Mouse (Mus musculus) forebrain, embryonic 14.5 days (tissue): ENCODE results near the gene Apba3. TPM values are rescaled to one million over a fixed set of nuclear protein-coding genes. Genes with fewer than 3 reads are reported as not detected.

Source experiments
- ATAC-seq: fragments of 200-750 bp; cut with Nextera tagmentation; 2 replicates; pipeline ENCODE4 v1.8.0; 2017; ENCODE audit warnings: mild to moderate bottlenecking, moderate library complexity
- DNase-seq: peaks from one replicate; pipeline ENCODE4 v3.0.0-alpha.2; 2015; ENCODE audit warnings: low spot score
- H3K27ac ChIP-seq: fragments of 300-500 bp; sonication (generic); 2 replicates; pipeline ENCODE4 v1.5.1; 2014; ENCODE audit warnings: low read depth, mild to moderate bottlenecking, control low read depth, low read length, moderate library complexity
- H3K27me3 ChIP-seq: fragments of 300-500 bp; sonication (generic); replicated peaks from 2 replicates; pipeline ENCODE4 v1.6.1; 2014; ENCODE audit warnings: low read length, control low read depth, mixed read lengths; ENCODE audit not compliant: control insufficient read depth, insufficient read depth
- H3K36me3 ChIP-seq: fragments of 300-500 bp; sonication (generic); 2 replicates; pipeline ENCODE4 v1.6.1; 2014; ENCODE audit warnings: low read length, control low read depth; ENCODE audit not compliant: control insufficient read depth, insufficient read depth
- H3K4me1 ChIP-seq: fragments of 300-500 bp; sonication (generic); 2 replicates; pipeline ENCODE4 v1.6.1; 2014; ENCODE audit warnings: antibody characterized with exemption, low read length, control low read depth; ENCODE audit not compliant: control insufficient read depth, insufficient read depth
- H3K4me2 ChIP-seq: fragments of 300-500 bp; sonication (generic); 2 replicates; pipeline ENCODE4 v1.6.1; 2014; ENCODE audit warnings: mild to moderate bottlenecking, control low read depth, low read length
- H3K4me3 ChIP-seq: fragments of 300-500 bp; sonication (generic); 2 replicates; pipeline ENCODE4 v1.5.1; 2014; ENCODE audit warnings: low read depth, low read length, control low read depth
- H3K9ac ChIP-seq: fragments of 300-500 bp; sonication (generic); 2 replicates; pipeline ENCODE4 v1.6.1; 2014; ENCODE audit warnings: mild to moderate bottlenecking, low read length, control low read depth, moderate library complexity
- H3K9me3 ChIP-seq: fragments of 300-500 bp; sonication (generic); replicated peaks from 2 replicates; pipeline ENCODE4 v1.6.1; 2016; ENCODE audit warnings: low read length, control low read depth, mixed read lengths; ENCODE audit not compliant: control insufficient read depth
- WGBS: fragments of 180-500 bp; shearing (Covaris S2); extraction: QIAGEN DNeasy Blood & Tissue Kit; methylation state at CpG from one replicate; pipeline ENCODE4 v1.1.7; 2014; 5-methylcytosine and 5-hydroxymethylcytosine counted together
- polyA plus RNA-seq: library from polyadenylated mRNA; unstranded; fragments of >200 nt; fragmentation: Nextera tagmentation; extraction: Ambion mirVana; gene quantifications from 2 replicates; pipeline ENCODE4 v1.2.1, GENCODE M21; 2014

Apba3 gene
- polyA plus RNA-seq, 1 experiment from 2014 or later, result 30.5 TPM

DNA sequence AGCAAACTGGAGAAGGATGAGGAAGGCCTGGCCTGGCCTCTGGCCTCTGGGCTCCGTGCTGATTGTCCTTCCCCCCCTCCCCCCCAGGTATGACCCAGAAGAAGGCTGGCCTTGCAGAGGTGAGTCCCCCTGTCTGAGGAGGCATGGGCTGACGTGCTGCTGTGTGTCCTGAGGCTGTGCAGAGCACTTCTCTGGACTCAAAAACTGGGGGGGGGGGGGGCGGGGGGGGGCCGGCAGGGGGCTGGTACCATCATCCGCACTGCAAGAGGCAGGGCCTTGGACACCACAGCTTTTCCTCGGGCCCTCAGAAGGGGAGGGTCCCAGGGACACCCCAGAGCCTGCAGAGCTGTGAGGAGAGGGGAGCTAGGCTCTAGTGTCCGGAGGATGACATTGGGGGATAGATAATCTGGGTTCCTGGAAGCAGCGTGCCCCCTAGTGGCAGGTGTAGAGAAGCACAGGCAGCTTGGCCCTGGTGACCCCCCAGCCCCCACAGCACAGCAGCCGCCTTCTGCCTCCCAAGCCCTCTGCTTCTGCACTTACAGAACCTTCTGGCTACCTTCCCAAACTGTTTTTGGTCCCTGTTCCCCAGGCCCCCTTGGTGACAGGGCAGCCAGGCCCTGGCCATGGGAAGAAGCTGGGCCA is 38.0 kb downstream of the Apba3 start:
- DNase-seq (no peak), ATAC-seq (peak; percentile 27; the same call in 1 of the 2 replicates)
- Histone ChIP-seq H3K36me3 (peaks cover 42% of the 10 kb centered on the region), H3K4me1 (no peaks in the 10 kb centered on the region), H3K27me3 (no peaks in the 10 kb centered on the region), H3K4me3 (no peak overlapping the region), H3K9me3 (no peaks in the 10 kb centered on the region), H3K9ac (no peak overlapping the region), H3K4me2 (no peak overlapping the region), H3K27ac (no peak overlapping the region)
- WGBS, result 37% methylated on average over 6 of the region's 9 CpGs

GRCm38 (mm10) chr10:81305663-81306062 is 38.9 kb downstream of the Apba3 start:
- ATAC-seq, result no peak

GRCm38 (mm10) chr10:81306173-81306668 is 39.5 kb downstream of the Apba3 start:
- 92% methylated on average over 12 of the region's 12 CpGs for WGBS

More at GRCm38 (mm10) chr10:81305663-81306062, 38.9 kb downstream of the Apba3 start:
- Histone ChIP-seq H3K4me2 (no peak overlapping the region), H3K4me1 (no peaks in the 10 kb centered on the region), H3K9me3 (no peaks in the 10 kb centered on the region), H3K9ac (no peak overlapping the region), H3K27ac (no peak overlapping the region), H3K4me3 (no peak overlapping the region), H3K27me3 (no peaks in the 10 kb centered on the region), H3K36me3 (peaks cover 52% of the 10 kb centered on the region)
- no peak for DNase-seq
- 95% methylated on average over 14 of the region's 14 CpGs for WGBS

GRCm38 (mm10) chr10:81306837-81307682 is 40.3 kb downstream of the Apba3 start:
- no peak overlapping the region for H3K4me3 ChIP-seq
- no peak for DNase-seq
- H3K4me2 ChIP-seq, result no peak overlapping the region
- H3K36me3 ChIP-seq, result peaks cover 66% of the 10 kb centered on the region
- no peaks in the 10 kb centered on the region for H3K27me3 ChIP-seq
- ATAC-seq, result no peak
- WGBS, result 94% methylated on average over 21 of the region's 21 CpGs
- no peak overlapping the region for H3K27ac ChIP-seq
- H3K9me3 ChIP-seq, result no peaks in the 10 kb centered on the region
- no peaks in the 10 kb centered on the region for H3K4me1 ChIP-seq
- H3K9ac ChIP-seq, result no peak overlapping the region

More at GRCm38 (mm10) chr10:81306173-81306668, 39.5 kb downstream of the Apba3 start:
- H3K4me1 ChIP-seq, result no peaks in the 10 kb centered on the region
- H3K4me2 ChIP-seq, result no peak overlapping the region
- ATAC-seq, result no peak
- no peaks in the 10 kb centered on the region for H3K9me3 ChIP-seq
- H3K27me3 ChIP-seq, result no peaks in the 10 kb centered on the region
- H3K36me3 ChIP-seq, result peaks cover 57% of the 10 kb centered on the region
- H3K4me3 ChIP-seq, result no peak overlapping the region
- no peak overlapping the region for H3K27ac ChIP-seq
- no peak for DNase-seq
- no peak overlapping the region for H3K9ac ChIP-seq

- Histone ChIP-seq H3K36me3 (peaks cover 91% of the 10 kb centered on the region), H3K4me1 (no peaks in the 10 kb centered on the region), H3K27me3 (no peaks in the 10 kb centered on the region), H3K4me2 (no peak overlapping the region), H3K4me3 (no peak overlapping the region), H3K27ac (no peak overlapping the region), H3K9ac (no peak overlapping the region), H3K9me3 (no peaks in the 10 kb centered on the region)
- DNase-seq (no peak), ATAC-seq (no peak)
- 84% methylated on average over 5 of the region's 5 CpGs for WGBS
Measured at GRCm38 (mm10) chr10:81309571-81309970, 42.8 kb downstream of the Apba3 start.

DNA sequence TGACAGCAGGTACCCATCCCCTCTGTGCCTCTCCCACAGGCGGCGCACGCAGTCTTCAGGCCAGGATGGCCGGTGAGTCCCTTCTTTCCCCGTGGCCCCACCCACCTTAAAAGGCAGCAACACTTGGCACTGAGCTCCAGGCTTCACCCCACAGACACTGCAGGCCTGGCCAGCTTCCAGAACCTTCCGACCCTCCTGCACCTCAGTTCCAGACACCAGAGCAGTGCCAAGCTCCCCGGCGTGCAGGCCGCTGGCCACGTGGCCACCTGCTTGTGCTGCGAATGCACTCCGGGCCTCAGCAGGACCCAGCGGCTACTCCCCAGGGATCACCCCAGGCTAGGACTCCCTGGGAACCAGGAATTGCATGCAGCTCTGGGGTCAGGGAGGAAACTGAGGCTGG is 46.8 kb downstream of the Apba3 start:
- Histone ChIP-seq H3K27ac (no peak overlapping the region), H3K27me3 (no peaks in the 10 kb centered on the region), H3K9ac (no peak overlapping the region), H3K4me1 (no peaks in the 10 kb centered on the region), H3K9me3 (no peaks in the 10 kb centered on the region), H3K36me3 (peaks cover 94% of the 10 kb centered on the region), H3K4me3 (no peak overlapping the region), H3K4me2 (no peak overlapping the region)
- no peak for DNase-seq
- WGBS, result 90% methylated on average over 13 of the region's 13 CpGs
- no peak for ATAC-seq

GRCm38 (mm10) chr10:81314201-81314600 is 47.4 kb downstream of the Apba3 start:
- Histone ChIP-seq H3K36me3 (peaks cover 90% of the 10 kb centered on the region), H3K27me3 (no peaks in the 10 kb centered on the region), H3K9ac (no peak overlapping the region), H3K27ac (no peak overlapping the region), H3K9me3 (no peaks in the 10 kb centered on the region), H3K4me1 (peaks cover 1% of the 10 kb centered on the region; the same call in 1 of the 2 replicates), H3K4me3 (no peak overlapping the region), H3K4me2 (no peak overlapping the region)
- WGBS, result 78% methylated on average over 7 of the region's 7 CpGs
- DNase-seq (no peak), ATAC-seq (no peak)

GRCm38 (mm10) chr10:81315587-81315986 is 48.8 kb downstream of the Apba3 start:
- 93% methylated on average over 16 of the region's 16 CpGs for WGBS
- no peak overlapping the region for H3K4me3 ChIP-seq
- no peak overlapping the region for H3K4me2 ChIP-seq
- no peak for DNase-seq
- no peak overlapping the region for H3K9ac ChIP-seq
- no peak overlapping the region for H3K27ac ChIP-seq
- peaks cover 77% of the 10 kb centered on the region for H3K36me3 ChIP-seq
- no peak for ATAC-seq
- H3K9me3 ChIP-seq, result no peaks in the 10 kb centered on the region
- peaks cover 9% of the 10 kb centered on the region for H3K4me1 ChIP-seq
- no peaks in the 10 kb centered on the region for H3K27me3 ChIP-seq
